Mouse (Mus musculus): ENCODE results near the gene Retreg1. TPM values are rescaled to one million over a fixed set of nuclear protein-coding genes. Genes with fewer than 3 reads are reported as not detected.

Gene Retreg1
- polyA plus RNA-seq, 1 experiment: 36.0 TPM

DNA sequence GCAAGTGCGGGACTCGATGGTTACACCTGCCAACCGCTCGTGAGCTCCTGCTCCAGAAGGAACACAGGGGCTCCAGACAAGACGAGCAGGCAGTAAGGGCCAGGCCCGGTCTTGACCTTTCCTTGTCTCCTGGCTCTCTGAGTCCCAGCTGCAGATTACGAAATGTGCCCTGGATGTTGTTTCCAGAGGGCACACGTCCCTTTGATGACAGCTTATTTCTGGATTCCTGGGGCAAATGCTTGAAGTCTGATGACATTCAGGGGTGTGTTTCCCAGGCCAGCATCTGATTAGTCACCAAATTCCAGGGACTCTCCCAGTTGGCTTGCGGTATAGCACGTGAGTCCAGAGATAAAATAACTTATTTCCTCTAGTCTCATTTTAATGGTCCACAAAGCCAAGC lies 72.0 kb downstream of the Retreg1 start:
- no peak for TF ChIP-seq CTCF (conservative IDR thresholded peaks at IDR 0.05; ENCODE audit: insufficient read depth, insufficient read length, low read depth, low read length)
- TF ChIP-seq POLR2A (IDR thresholded peaks at IDR 0.05; ENCODE audit: low read depth, low read length): no peak
- H3K36me3 ChIP-seq (ENCODE audit: control insufficient read depth, insufficient read depth, low read length): no peaks in the 10 kb centered on the region
- peaks cover 41% of the 10 kb centered on the region for H3K4me1 ChIP-seq (ENCODE audit: control insufficient read depth, insufficient read depth, low read length)
- 31% methylated on average over 10 of the region's 10 CpGs for WGBS
- no peaks in the 10 kb centered on the region for H3K27me3 ChIP-seq (replicated peaks; ENCODE audit: control insufficient read depth, insufficient read depth, low read length)
- H3K4me3 ChIP-seq (ENCODE audit: insufficient read depth, low read depth, low read length): no peak overlapping the region
- H3K27ac ChIP-seq (ENCODE audit: insufficient read depth, low read depth, low read length): peak overlapping the region; percentile 96
- DNase-seq: peak; percentile 79

DNA sequence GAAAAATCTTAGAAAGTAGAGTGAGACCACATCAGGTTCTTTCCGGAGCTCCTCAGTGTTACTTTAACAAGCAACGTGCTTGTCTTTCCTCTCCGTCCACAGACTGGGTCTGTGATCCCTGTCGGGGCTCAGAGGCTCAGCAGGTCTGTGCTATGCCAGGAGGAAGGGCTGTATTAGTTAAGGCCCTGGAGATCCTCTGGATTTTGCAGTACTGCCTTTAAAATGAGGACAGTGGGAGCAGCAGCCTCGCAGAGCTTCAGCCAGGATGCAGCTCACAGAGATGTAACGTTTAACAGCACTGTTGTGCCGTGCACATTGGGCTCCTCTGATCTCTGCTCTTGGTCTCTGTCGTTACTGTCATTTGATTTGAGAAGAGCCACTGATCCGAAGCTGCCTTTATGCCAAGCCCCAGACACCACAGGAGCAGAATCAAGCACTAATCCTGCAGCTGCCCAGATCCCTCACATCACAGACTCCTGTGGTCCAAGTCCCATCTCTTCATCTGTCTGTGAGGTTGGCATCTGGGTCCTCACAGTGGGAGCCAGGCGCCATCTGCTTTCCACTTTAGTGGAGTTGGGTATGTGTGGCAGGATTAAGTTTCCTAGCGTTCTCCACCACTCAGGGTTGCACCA lies 72.7 kb downstream of the Retreg1 start:
- no peaks in the 10 kb centered on the region for H3K27me3 ChIP-seq (replicated peaks; ENCODE audit: control insufficient read depth, insufficient read depth, low read length)
- H3K27ac ChIP-seq (ENCODE audit: insufficient read depth, low read depth, low read length): peak overlapping the region; percentile 96
- 56% methylated on average over 11 of the region's 11 CpGs for WGBS
- H3K4me3 ChIP-seq (ENCODE audit: insufficient read depth, low read depth, low read length): no peak overlapping the region
- no peaks in the 10 kb centered on the region for H3K36me3 ChIP-seq (ENCODE audit: control insufficient read depth, insufficient read depth, low read length)
- peaks cover 35% of the 10 kb centered on the region for H3K4me1 ChIP-seq (ENCODE audit: control insufficient read depth, insufficient read depth, low read length)
- TF ChIP-seq CTCF (conservative IDR thresholded peaks at IDR 0.05; ENCODE audit: insufficient read depth, insufficient read length, low read depth, low read length) (no peak), POLR2A (IDR thresholded peaks at IDR 0.05; ENCODE audit: low read depth, low read length) (no peak)
- DNase-seq: no peak

DNA sequence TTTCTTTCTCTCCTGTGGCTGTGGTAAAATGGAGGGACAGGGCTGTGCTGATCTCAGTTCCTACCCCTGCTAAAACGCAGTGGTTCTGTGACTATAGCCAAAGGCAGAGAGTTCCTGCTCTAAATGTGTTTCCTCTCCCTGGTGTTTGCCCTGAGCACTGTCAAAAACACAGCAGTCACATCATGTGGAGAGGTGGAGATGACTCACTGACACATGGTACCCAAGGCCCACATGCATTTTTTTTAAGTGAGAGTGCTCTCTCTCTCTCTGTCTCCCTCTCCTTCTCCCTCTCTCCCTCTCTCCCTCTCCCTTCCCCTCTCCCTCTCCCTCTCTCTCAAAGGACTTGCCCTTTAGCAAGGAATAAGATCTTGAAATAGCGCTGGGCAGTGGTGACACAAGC lies 73.3 kb downstream of the Retreg1 start:
- TF ChIP-seq CTCF (conservative IDR thresholded peaks at IDR 0.05; ENCODE audit: insufficient read depth, insufficient read length, low read depth, low read length): no peak
- TF ChIP-seq POLR2A (IDR thresholded peaks at IDR 0.05; ENCODE audit: low read depth, low read length): no peak
- 46% methylated on average over 2 of the region's 2 CpGs for WGBS
- H3K27ac ChIP-seq (ENCODE audit: insufficient read depth, low read depth, low read length): peak overlapping the region; percentile 96; the same call in 1 of the 2 replicates

DNA sequence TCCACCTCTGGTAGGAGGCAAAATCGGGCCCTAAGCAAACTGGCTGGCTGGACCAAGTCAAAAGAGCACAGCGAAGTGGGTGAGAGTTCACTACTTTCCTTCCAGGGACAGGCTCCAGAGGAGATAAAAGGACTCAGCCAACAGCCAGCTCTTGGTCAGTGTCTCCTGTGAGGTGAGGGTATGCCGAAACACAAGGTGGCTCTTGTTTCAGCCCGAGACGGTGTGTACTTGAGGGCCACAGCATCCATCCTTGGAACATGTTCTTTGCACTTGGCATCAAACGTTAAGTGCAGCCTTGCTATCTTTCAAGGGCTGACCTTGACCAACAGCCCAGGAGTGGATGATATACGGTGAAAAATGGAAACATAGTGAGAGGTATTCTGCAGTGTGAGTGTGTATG lies 75.7 kb downstream of the Retreg1 start:
- no peak overlapping the region for H3K4me3 ChIP-seq (ENCODE audit: insufficient read depth, low read depth, low read length)
- H3K27ac ChIP-seq (ENCODE audit: insufficient read depth, low read depth, low read length): no peak overlapping the region
- no peaks in the 10 kb centered on the region for H3K36me3 ChIP-seq (ENCODE audit: control insufficient read depth, insufficient read depth, low read length)
- peaks cover 23% of the 10 kb centered on the region for H3K4me1 ChIP-seq (ENCODE audit: control insufficient read depth, insufficient read depth, low read length)
- no peaks in the 10 kb centered on the region for H3K27me3 ChIP-seq (replicated peaks; ENCODE audit: control insufficient read depth, insufficient read depth, low read length)
- DNase-seq: no peak
- TF ChIP-seq POLR2A (IDR thresholded peaks at IDR 0.05; ENCODE audit: low read depth, low read length): no peak
- TF ChIP-seq CTCF (conservative IDR thresholded peaks at IDR 0.05; ENCODE audit: insufficient read depth, insufficient read length, low read depth, low read length): no peak
- 84% methylated on average over 7 of the region's 7 CpGs for WGBS

More for the DNA sequence above, 73.3 kb downstream of the Retreg1 start:
- Histone ChIP-seq H3K4me3 (ENCODE audit: insufficient read depth, low read depth, low read length) (no peak overlapping the region), H3K4me1 (ENCODE audit: control insufficient read depth, insufficient read depth, low read length) (peaks cover 32% of the 10 kb centered on the region), H3K27me3 (replicated peaks; ENCODE audit: control insufficient read depth, insufficient read depth, low read length) (no peaks in the 10 kb centered on the region), H3K36me3 (ENCODE audit: control insufficient read depth, insufficient read depth, low read length) (no peaks in the 10 kb centered on the region)
- DNase-seq: no peak

DNA sequence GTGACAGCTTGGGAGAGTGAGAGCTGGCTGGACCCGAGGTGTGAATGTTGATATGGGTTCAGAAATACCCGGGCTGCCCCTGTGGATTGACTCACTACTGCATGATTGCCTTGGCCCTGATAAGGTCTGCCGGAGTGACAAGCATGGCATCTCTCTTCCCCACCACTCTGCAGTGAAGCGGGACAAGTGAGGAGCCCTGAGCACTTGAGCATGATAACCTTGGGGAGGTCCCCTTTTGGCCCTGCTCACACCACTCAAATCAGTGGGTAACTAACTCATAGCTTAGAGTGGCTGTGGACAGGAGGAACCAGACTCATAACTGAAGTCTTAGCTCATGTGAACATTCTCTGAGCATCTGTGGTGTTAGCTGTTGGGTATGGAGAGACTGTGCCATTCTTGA lies 77.0 kb downstream of the Retreg1 start:
- H3K4me3 ChIP-seq (ENCODE audit: insufficient read depth, low read depth, low read length): no peak overlapping the region
- WGBS: 77% methylated on average over 4 of the region's 4 CpGs
- no peaks in the 10 kb centered on the region for H3K36me3 ChIP-seq (ENCODE audit: control insufficient read depth, insufficient read depth, low read length)
- DNase-seq: no peak
- no peaks in the 10 kb centered on the region for H3K27me3 ChIP-seq (replicated peaks; ENCODE audit: control insufficient read depth, insufficient read depth, low read length)
- no peak for TF ChIP-seq POLR2A (IDR thresholded peaks at IDR 0.05; ENCODE audit: low read depth, low read length)
- H3K27ac ChIP-seq (ENCODE audit: insufficient read depth, low read depth, low read length): no peak overlapping the region
- peaks cover 12% of the 10 kb centered on the region for H3K4me1 ChIP-seq (ENCODE audit: control insufficient read depth, insufficient read depth, low read length)

DNA sequence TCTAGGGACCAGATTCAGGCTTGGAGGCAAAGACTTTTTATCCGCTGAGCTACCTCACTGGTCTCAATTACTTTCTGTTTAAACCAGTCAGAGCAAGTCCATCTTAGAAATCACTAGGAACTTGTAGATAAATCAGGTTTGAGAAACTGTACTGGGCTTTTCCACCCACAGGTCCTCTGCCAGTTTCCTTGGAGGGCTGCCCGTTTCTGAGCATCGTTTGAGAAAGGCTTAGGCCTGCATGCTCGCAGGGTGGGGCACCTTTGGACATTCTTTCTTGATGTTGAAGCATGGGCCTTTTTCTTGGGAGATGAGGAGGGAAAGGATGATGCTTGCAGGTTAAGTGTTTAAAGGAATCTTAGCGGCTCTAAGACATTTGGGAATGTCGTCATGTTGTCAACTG lies 77.9 kb downstream of the Retreg1 start:
- no peak for DNase-seq

DNA sequence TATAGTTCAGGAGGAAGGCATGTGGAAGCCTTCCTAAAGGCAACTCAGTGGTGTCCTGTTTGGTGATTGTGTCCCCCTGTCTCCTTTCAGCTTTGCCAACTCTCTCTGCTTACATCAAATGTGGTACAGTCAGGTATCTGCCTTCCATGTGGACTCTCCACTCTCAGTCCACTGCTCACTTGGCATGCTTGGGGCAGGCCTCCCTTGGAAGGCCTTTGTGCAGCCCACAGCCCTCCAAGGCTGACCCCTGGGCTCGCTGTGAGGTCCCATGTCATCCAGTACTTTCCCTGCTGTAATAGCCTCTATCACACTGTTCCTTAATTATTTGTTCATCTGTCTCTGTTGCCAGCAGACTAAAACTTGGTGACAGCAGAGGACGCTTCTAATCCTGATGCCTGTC lies 79.0 kb downstream of the Retreg1 start:
- H3K27ac ChIP-seq (ENCODE audit: insufficient read depth, low read depth, low read length): no peak overlapping the region
- DNase-seq: no peak
- TF ChIP-seq POLR2A (IDR thresholded peaks at IDR 0.05; ENCODE audit: low read depth, low read length): no peak
- no peak for TF ChIP-seq CTCF (conservative IDR thresholded peaks at IDR 0.05; ENCODE audit: insufficient read depth, insufficient read length, low read depth, low read length)
- no peak overlapping the region for H3K4me3 ChIP-seq (ENCODE audit: insufficient read depth, low read depth, low read length)
- 53% methylated on average over 2 of the region's 2 CpGs for WGBS
- no peaks in the 10 kb centered on the region for H3K27me3 ChIP-seq (replicated peaks; ENCODE audit: control insufficient read depth, insufficient read depth, low read length)
- H3K4me1 ChIP-seq (ENCODE audit: control insufficient read depth, insufficient read depth, low read length): peaks cover 6% of the 10 kb centered on the region; the same call in 1 of the 2 replicates
- H3K36me3 ChIP-seq (ENCODE audit: control insufficient read depth, insufficient read depth, low read length): no peaks in the 10 kb centered on the region

More for the DNA sequence above, 77.9 kb downstream of the Retreg1 start:
- H3K4me1 ChIP-seq (ENCODE audit: control insufficient read depth, insufficient read depth, low read length): peaks cover 6% of the 10 kb centered on the region; the same call in 1 of the 2 replicates
- no peak for TF ChIP-seq CTCF (conservative IDR thresholded peaks at IDR 0.05; ENCODE audit: insufficient read depth, insufficient read length, low read depth, low read length)
- TF ChIP-seq POLR2A (IDR thresholded peaks at IDR 0.05; ENCODE audit: low read depth, low read length): no peak
- H3K27ac ChIP-seq (ENCODE audit: insufficient read depth, low read depth, low read length): no peak overlapping the region
- WGBS: 71% methylated on average over 6 of the region's 6 CpGs
- H3K4me3 ChIP-seq (ENCODE audit: insufficient read depth, low read depth, low read length): no peak overlapping the region
- H3K36me3 ChIP-seq (ENCODE audit: control insufficient read depth, insufficient read depth, low read length): no peaks in the 10 kb centered on the region
- no peaks in the 10 kb centered on the region for H3K27me3 ChIP-seq (replicated peaks; ENCODE audit: control insufficient read depth, insufficient read depth, low read length)
